Mouse (Mus musculus) embryonic facial prominence, embryonic 12.5 days (tissue): Measurements from ENCODE around the gene Grhl3. TPM values are rescaled to one million over a fixed set of nuclear protein-coding genes. Genes with fewer than 3 reads are reported as not detected.
"Not testable (repeated sequence)": the region's sequence is repeated elsewhere in the genome, so short reads cannot be mapped to it uniquely, and the experiment has no call there.

Source experiments
- ATAC-seq: fragments of 200-750 bp; cut with Nextera tagmentation; 2 replicates; pipeline ENCODE4 v1.8.0; 2017; ENCODE audit not compliant: insufficient number of reproducible peaks, insufficient read depth, low FRiP score, low TSS enrichment
- H3K27ac ChIP-seq: fragments of 300-500 bp; sonication (generic); 2 replicates; pipeline ENCODE4 v1.5.1; 2016; ENCODE audit warnings: mild to moderate bottlenecking
- H3K27me3 ChIP-seq: fragments of 300-500 bp; sonication (generic); 2 replicates; pipeline ENCODE4 v1.6.1; 2016; ENCODE audit warnings: mild to moderate bottlenecking, moderate library complexity
- H3K36me3 ChIP-seq: fragments of 300-500 bp; sonication (generic); 2 replicates; pipeline ENCODE4 v1.6.1; 2016; ENCODE audit warnings: mild to moderate bottlenecking
- H3K4me1 ChIP-seq: fragments of 300-500 bp; sonication (generic); 2 replicates; pipeline ENCODE4 v1.6.1; 2016
- H3K4me2 ChIP-seq: fragments of 300-500 bp; sonication (generic); replicated peaks from 2 replicates; pipeline ENCODE4 v1.6.1; 2016; ENCODE audit warnings: mild to moderate bottlenecking, moderate library complexity
- H3K4me3 ChIP-seq: fragments of 300-500 bp; sonication (generic); 2 replicates; pipeline ENCODE4 v1.5.1; 2016; ENCODE audit warnings: mild to moderate bottlenecking
- H3K9ac ChIP-seq: fragments of 300-500 bp; sonication (generic); 2 replicates; pipeline ENCODE4 v1.6.1; 2016; ENCODE audit warnings: mild to moderate bottlenecking, moderate library complexity
- H3K9me3 ChIP-seq: fragments of 300-500 bp; sonication (generic); 2 replicates; pipeline ENCODE4 v1.6.1; 2016; ENCODE audit warnings: mild to moderate bottlenecking, moderate library complexity
- WGBS: fragments of 180-500 bp; shearing (Covaris S2); methylation state at CpG from one replicate; pipeline ENCODE4 v1.1.7; 2016; 5-methylcytosine and 5-hydroxymethylcytosine counted together
- polyA plus RNA-seq: library from polyadenylated mRNA; unstranded; fragments of >200 nt; fragmentation: Nextera tagmentation; extraction: Ambion mirVana; gene quantifications from 2 replicates; pipeline ENCODE4 v1.2.1, GENCODE M21; 2016

The Grhl3 gene
- polyA plus RNA-seq: 13.2 and 15.4 TPM in 2 replicates

DNA sequence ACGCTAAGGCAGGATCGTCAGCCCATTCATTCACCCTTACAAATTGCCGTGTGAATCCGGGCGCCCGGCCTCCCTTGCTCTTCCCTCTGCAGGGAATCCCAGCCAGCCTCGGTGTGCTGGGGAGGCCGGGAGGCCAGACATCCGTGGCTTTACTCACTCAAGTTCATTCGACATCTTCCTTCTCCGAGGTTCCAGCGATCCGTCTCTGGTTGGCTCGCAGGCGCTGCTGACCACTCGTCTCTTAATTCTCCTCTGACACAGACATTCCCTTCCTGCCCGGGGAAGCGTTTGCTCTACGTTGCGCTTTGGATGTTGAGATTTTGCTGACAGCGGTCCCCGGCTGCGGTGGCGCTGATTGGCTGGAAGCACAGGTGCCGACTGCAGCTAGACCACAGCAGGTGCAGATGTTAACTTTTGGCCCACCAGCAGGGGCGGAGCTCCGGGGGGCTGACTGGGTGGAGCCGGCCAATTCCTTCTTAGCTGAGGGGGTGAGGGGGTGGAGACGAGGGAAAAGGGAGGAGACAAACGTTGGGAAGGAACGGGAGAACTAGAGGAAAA lies at the start of gene Grhl3:
Grhl3 (minus strand) TSS at position 380 of the 558 bp plus-strand sequence.
- no peak for ATAC-seq
- Histone ChIP-seq H3K9ac (no peak within 1 kb of the TSS), H3K9me3 (no peaks in the 10 kb centered on the region), H3K36me3 (no peaks in the 10 kb centered on the region), H3K4me3 (peak within 1 kb of the TSS; percentile 23), H3K4me2 (peak within 1 kb of the TSS; percentile 44), H3K27ac (no peak within 1 kb of the TSS), H3K27me3 (peaks cover 57% of the 10 kb centered on the region), H3K4me1 (peaks cover 46% of the 10 kb centered on the region)
- under 1% methylated on average over 31 of the region's 31 CpGs for WGBS

DNA sequence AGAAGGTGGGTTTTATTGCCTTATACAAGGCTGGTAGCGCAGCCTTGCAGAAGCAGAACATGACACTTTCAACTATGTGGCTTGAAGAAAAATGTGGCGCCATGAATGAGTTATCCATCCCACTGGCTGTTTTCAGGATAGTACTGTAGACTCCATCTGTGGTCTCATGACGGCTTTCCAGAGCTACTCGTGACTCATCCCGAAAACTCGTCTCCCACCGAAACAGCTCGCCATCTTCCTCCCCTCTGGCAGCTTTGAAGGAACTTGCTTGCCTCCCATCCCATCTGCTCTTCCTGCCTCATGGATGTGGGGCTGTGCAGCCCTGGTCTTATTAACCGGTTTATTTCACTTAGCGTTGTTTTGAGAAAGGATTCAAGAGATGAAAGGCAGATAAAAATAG lies 48.9 kb upstream of the Grhl3 start:
- 93% methylated on average over 10 of the region's 10 CpGs for WGBS
- ATAC-seq: no peak
- Histone ChIP-seq H3K4me2 (no peak overlapping the region), H3K9ac (no peak overlapping the region), H3K4me3 (no peak overlapping the region), H3K27me3 (peaks cover 8% of the 10 kb centered on the region; the same call in 1 of the 2 replicates), H3K9me3 (no peaks in the 10 kb centered on the region), H3K36me3 (no peaks in the 10 kb centered on the region), H3K4me1 (no peaks in the 10 kb centered on the region), H3K27ac (no peak overlapping the region)

DNA sequence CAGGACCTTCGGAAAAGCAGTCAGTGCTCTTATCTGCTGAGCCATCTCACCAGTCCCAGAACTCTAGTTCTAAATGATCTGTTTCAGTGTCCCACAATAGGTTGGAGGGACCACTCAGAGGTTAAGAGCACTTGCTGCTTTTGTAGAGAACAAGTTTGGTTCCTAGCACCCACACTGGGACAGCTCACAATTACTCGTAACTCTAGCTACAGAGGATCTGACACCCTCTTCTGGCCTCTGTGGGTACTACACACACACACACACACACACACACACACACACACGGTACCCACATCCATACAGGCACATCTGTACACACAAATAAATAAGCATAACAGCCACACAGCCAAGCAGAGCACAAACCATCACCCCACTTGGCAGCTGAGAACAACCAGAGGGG lies 47.0 kb upstream of the Grhl3 start:
- Histone ChIP-seq H3K27me3 (peaks cover 8% of the 10 kb centered on the region; the same call in 1 of the 2 replicates), H3K36me3 (no peaks in the 10 kb centered on the region), H3K4me3 (no peak overlapping the region), H3K4me2 (no peak overlapping the region), H3K4me1 (no peaks in the 10 kb centered on the region), H3K27ac (no peak overlapping the region), H3K9ac (no peak overlapping the region), H3K9me3 (no peaks in the 10 kb centered on the region)
- WGBS: 88% methylated on average over 3 of the region's 3 CpGs
- no peak for ATAC-seq

DNA sequence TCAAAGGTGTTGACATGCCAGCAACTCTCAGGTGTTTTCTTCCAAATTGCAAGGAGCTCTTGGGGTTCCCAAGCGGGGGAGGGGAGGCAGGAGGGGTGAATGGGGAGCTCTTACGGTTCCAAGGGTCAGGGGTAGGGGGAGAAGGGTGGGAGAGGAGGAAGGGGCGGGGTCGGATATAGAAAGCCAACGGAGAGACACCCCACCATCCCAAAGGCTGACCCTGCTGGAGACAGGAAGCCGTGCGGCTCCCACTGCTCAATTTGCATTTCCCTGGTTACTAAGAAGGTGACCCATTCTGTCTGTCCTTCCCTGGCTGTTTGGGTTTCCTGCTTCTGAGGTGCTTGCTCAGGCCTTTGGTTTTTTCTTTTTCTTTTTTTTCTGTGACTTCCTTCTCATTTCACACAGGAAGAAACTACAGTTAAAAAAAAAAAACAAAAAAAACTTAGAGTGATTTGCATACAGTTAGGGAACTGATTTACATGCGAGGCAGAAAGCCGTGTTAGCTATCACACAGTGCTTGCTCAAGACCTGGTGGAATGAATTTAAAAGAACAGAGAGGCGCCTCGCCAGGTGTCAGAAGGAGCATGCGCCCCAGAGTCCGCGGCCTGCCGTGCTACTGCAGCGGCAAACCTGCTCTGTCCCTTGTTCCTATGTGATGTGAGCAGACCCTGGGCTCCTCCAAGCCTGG lies 44.5 kb upstream of the Grhl3 start:
- ATAC-seq: no peak
- H3K27me3 ChIP-seq: peaks cover 8% of the 10 kb centered on the region; the same call in 1 of the 2 replicates
- no peak overlapping the region for H3K9ac ChIP-seq
- peak overlapping the region; percentile 18; the same call in 1 of the 2 replicates for H3K4me2 ChIP-seq
- H3K36me3 ChIP-seq: no peaks in the 10 kb centered on the region
- WGBS: 11% methylated on average over 16 of the region's 16 CpGs
- H3K9me3 ChIP-seq: no peaks in the 10 kb centered on the region
- no peak overlapping the region for H3K4me3 ChIP-seq
- H3K27ac ChIP-seq: no peak overlapping the region
- no peaks in the 10 kb centered on the region for H3K4me1 ChIP-seq

GRCm38 (mm10) chr4:135617038-135617437 lies 43.6 kb upstream of the Grhl3 start:
- Histone ChIP-seq H3K4me3 (no peak overlapping the region), H3K27ac (no peak overlapping the region), H3K9me3 (no peaks in the 10 kb centered on the region), H3K9ac (no peak overlapping the region), H3K36me3 (no peaks in the 10 kb centered on the region), H3K4me1 (no peaks in the 10 kb centered on the region), H3K4me2 (no peak overlapping the region), H3K27me3 (peaks cover 8% of the 10 kb centered on the region; the same call in 1 of the 2 replicates)
- WGBS: 34% methylated on average over 4 of the region's 4 CpGs
- ATAC-seq: no peak

DNA sequence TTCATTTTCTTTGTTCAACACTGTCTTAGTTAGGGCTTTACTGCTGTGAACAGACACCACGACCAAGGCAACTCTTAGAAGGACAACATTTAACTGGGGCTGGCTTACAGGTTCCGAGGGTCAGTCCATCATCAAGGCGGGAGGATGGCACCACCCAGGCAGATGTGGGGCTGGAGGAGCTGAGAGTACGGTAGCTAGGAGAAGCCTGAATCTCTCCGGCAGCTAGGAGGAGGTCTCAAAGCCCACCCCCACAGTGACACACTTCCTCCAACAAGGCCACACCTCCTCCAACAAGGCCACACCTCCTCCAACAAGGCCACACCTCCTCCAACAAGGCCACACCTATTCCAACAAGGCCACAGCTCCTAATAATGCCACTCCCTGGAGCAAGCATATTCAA lies 41.9 kb upstream of the Grhl3 start:
- not testable (repeated sequence) for ATAC-seq, H3K9ac ChIP-seq, H3K27ac ChIP-seq, H3K4me1 ChIP-seq, H3K9me3 ChIP-seq, H3K4me3 ChIP-seq, H3K36me3 ChIP-seq, H3K4me2 ChIP-seq, H3K27me3 ChIP-seq
- WGBS: 67% methylated on average over 5 of the region's 5 CpGs

- ATAC-seq: no peak
- H3K27me3 ChIP-seq: no peaks in the 10 kb centered on the region
- H3K4me1 ChIP-seq: no peaks in the 10 kb centered on the region
- H3K4me3 ChIP-seq: no peak overlapping the region
- H3K4me2 ChIP-seq: no peak overlapping the region
- no peak overlapping the region for H3K27ac ChIP-seq
- no peak overlapping the region for H3K9ac ChIP-seq
- 87% methylated on average over 2 of the region's 2 CpGs for WGBS
- H3K9me3 ChIP-seq: peaks cover 10% of the 10 kb centered on the region; the same call in 1 of the 2 replicates
- H3K36me3 ChIP-seq: no peaks in the 10 kb centered on the region
Measured at GRCm38 (mm10) chr4:135609986-135610385, 36.6 kb upstream of the Grhl3 start.

DNA sequence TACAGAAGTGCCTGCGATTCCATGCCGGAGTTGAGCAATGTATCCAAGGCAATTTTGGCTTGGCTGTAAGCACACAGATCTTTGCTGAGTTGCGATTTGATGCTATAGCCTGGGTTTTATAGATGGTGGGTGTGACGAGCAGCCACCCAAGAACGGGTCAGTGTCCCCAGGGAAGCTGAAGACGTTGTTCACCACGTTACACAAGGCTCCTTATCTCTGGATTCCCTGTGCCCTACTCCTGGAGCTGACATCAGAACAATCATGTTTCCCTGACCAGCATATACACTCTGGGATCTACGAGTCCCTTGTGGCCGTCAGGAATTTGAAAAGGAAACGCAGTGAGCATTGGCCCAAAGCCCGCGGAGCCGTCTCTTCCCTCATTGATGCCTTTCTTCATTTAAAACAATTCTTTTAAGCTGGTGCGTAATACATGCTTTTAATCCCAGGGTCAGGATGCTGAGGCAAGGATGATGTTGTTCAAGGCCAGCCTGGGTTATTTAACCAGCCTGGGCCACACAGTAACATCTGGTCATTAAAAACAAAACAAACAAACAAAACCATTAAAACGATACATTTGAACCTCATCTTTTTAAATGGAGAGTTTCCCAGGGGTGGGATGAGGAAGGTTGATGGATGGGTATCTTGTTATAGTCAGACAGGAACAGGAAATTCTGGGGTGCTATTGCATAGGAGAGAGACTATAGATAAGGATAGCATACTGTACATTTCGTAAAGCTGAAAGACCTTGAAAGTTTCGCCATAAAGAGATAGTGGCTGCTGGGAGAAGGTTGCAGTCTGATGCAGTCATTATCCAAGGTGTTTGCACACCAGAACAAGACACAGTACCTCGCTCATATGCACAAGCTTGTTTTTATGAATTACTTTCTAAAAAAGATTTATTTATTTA lies 34.8 kb upstream of the Grhl3 start:
- Histone ChIP-seq H3K27ac (no peak overlapping the region), H3K27me3 (no peaks in the 10 kb centered on the region), H3K4me3 (no peak overlapping the region), H3K36me3 (no peaks in the 10 kb centered on the region), H3K9ac (no peak overlapping the region), H3K4me1 (no peaks in the 10 kb centered on the region), H3K4me2 (no peak overlapping the region), H3K9me3 (peaks cover 10% of the 10 kb centered on the region; the same call in 1 of the 2 replicates)
- WGBS: 73% methylated on average over 18 of the region's 18 CpGs
- no peak for ATAC-seq

- H3K4me3 ChIP-seq: no peak overlapping the region
- 82% methylated on average over 7 of the region's 7 CpGs for WGBS
- no peak overlapping the region for H3K9ac ChIP-seq
- no peaks in the 10 kb centered on the region for H3K27me3 ChIP-seq
- peaks cover 9% of the 10 kb centered on the region; the same call in 1 of the 2 replicates for H3K9me3 ChIP-seq
- H3K4me1 ChIP-seq: no peaks in the 10 kb centered on the region
- H3K4me2 ChIP-seq: no peak overlapping the region
- no peak overlapping the region for H3K27ac ChIP-seq
- ATAC-seq: no peak
- no peaks in the 10 kb centered on the region for H3K36me3 ChIP-seq
Measured at GRCm38 (mm10) chr4:135606271-135606670, 32.8 kb upstream of the Grhl3 start.

- Histone ChIP-seq H3K27me3 (no peaks in the 10 kb centered on the region), H3K4me1 (no peaks in the 10 kb centered on the region), H3K27ac (no peak overlapping the region), H3K4me3 (no peak overlapping the region), H3K9ac (no peak overlapping the region), H3K36me3 (no peaks in the 10 kb centered on the region), H3K9me3 (no peaks in the 10 kb centered on the region), H3K4me2 (no peak overlapping the region)
- no peak for ATAC-seq
- 88% methylated on average over 3 of the region's 3 CpGs for WGBS
Measured at GRCm38 (mm10) chr4:135601530-135601929, 28.1 kb upstream of the Grhl3 start.

DNA sequence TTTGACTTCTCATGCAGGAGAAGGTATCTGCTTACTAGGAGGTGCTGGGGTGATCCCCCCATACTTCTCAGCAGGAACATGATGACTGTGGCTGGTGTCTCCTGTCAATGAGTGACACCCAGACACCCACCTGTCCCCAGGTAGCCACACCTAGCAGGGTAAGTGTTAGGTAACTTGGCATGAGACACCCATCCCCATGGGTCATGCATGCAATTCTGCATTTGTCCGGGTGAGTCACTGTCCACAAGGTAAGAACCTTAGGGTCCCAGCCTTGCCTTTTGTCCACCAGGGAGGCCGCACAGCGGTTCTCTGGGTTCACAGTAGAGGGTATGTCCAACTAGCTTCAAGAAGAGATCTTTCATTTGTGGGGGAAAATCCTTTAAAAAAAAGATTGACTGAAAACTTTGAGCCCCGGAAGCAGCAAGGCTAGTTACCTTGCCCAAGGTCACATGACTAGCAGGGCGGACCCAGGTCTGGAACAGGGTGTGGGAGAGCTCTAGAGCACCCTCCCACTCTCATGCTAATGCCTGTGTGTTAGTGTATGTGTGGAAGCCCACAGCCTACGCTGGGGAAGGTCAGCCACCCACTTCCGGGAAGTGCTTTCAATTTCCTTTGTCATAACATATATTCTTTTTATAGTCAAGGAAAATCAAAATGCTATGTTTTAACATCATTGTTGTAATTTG lies 26.2 kb upstream of the Grhl3 start:
- H3K4me2 ChIP-seq: no peak overlapping the region
- H3K27ac ChIP-seq: no peak overlapping the region
- H3K4me1 ChIP-seq: 0 out of 2 replicates have a peak, but pooled peaks cover 4% of the 10 kb centered on the region
- no peak for ATAC-seq
- H3K9me3 ChIP-seq: no peaks in the 10 kb centered on the region
- WGBS: 82% methylated on average over 7 of the region's 7 CpGs
- no peaks in the 10 kb centered on the region for H3K36me3 ChIP-seq
- no peak overlapping the region for H3K4me3 ChIP-seq
- H3K27me3 ChIP-seq: no peaks in the 10 kb centered on the region
- H3K9ac ChIP-seq: no peak overlapping the region
